Comparison of ENCODE assay signal across 8 mouse cellular contexts in the genomic region with DNA sequence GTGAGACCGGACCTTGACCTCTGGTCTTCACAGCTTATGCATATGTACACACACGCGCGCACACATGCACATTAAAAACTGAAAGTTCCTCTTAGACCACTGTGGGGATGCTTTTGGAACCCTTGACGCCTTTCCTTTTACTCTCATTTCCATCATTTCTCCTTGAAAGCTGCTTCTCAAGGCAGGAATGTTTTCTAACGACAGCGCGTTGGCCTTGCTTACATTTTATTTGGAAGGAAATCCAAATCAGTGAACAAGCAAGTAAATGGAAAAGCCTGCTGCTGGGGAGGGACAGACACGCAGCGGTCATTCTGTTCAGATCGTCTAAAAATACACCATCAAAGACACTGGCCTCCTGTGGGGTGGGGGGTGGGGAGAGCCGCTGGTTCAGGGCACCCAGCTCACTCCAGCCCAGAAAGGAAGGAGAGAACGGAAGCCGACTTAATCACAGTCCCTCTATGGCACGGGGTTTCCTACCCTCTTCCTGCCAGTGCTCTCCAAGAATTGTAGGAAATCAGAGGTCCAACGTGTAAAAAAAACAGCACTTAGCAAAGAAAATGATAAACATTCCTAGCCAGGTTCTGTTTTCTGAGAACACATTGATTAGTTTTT.
DNase-seq lines count a peak whose midpoint lies in the region; ATAC-seq and TF ChIP-seq lines count a peak whose summit lies in the region.

No protein-coding gene starts in this region.

- no peak for TF ChIP-seq CTCF in cerebellum, adult 2 months (IDR thresholded peaks at IDR 0.05; ENCODE audit: borderline replicate concordance, insufficient read depth, low read depth, low read length)

- no peak for TF ChIP-seq POLR2A in cerebellum, adult 2 months (IDR thresholded peaks at IDR 0.05; ENCODE audit: borderline replicate concordance, insufficient read depth, low read length)

- WGBS in forebrain, embryonic 15.5 days = 51% methylated on average over 16 of the region's 16 CpGs
- 55% methylated on average over 16 of the region's 16 CpGs for WGBS in forebrain, embryonic 12.5 days
- WGBS in heart, embryonic 10.5 days = 37% methylated on average over 16 of the region's 16 CpGs
- 44% methylated on average over 16 of the region's 16 CpGs for WGBS in cerebellum, adult 2 months

- H3K27me3 ChIP-seq in forebrain, embryonic 15.5 days = no peaks in the 10 kb centered on the region
- H3K27me3 ChIP-seq in forebrain, embryonic 12.5 days = peaks cover 4% of the 10 kb centered on the region; the same call in 1 of the 2 replicates
- no peaks in the 10 kb centered on the region for H3K27me3 ChIP-seq in heart, embryonic 10.5 days (ENCODE audit: insufficient read depth, poor library complexity, severe bottlenecking)
- no peaks in the 10 kb centered on the region for H3K27me3 ChIP-seq in cerebellum, adult 2 months (ENCODE audit: control insufficient read depth, insufficient read depth, low read length)

- H3K36me3 ChIP-seq in forebrain, embryonic 15.5 days = no peaks in the 10 kb centered on the region
- no peaks in the 10 kb centered on the region for H3K36me3 ChIP-seq in forebrain, embryonic 12.5 days (replicated peaks)
- H3K36me3 ChIP-seq in heart, embryonic 10.5 days = no peaks in the 10 kb centered on the region

- H3K4me1 ChIP-seq in forebrain, embryonic 15.5 days = peaks cover 30% of the 10 kb centered on the region
- peaks cover 23% of the 10 kb centered on the region for H3K4me1 ChIP-seq in forebrain, embryonic 12.5 days
- H3K4me1 ChIP-seq in heart, embryonic 10.5 days = peaks cover 34% of the 10 kb centered on the region
- H3K4me1 ChIP-seq in cerebellum, adult 2 months (ENCODE audit: control insufficient read depth, insufficient read depth, low read length) = peaks cover 10% of the 10 kb centered on the region

- no peaks in the 10 kb centered on the region for H3K9me3 ChIP-seq in forebrain, embryonic 15.5 days
- H3K9me3 ChIP-seq in forebrain, embryonic 12.5 days = no peaks in the 10 kb centered on the region
- no peaks in the 10 kb centered on the region for H3K9me3 ChIP-seq in heart, embryonic 10.5 days

- H3K4me2 ChIP-seq in forebrain, embryonic 15.5 days (replicated peaks) = no peak overlapping the region
- H3K4me2 ChIP-seq in forebrain, embryonic 12.5 days = no peak overlapping the region

- peak overlapping the region; percentile 17; the same call in 1 of the 2 replicates for H3K27ac ChIP-seq in forebrain, embryonic 15.5 days (replicated peaks)
- H3K27ac ChIP-seq in forebrain, embryonic 12.5 days = no peak overlapping the region
- H3K27ac ChIP-seq in heart, embryonic 10.5 days = peak overlapping the region; percentile 83
- no peak overlapping the region for H3K27ac ChIP-seq in cerebellum, adult 2 months (ENCODE audit: insufficient read depth, low read length)

- H3K9ac ChIP-seq in forebrain, embryonic 15.5 days (replicated peaks) = no peak overlapping the region
- H3K9ac ChIP-seq in forebrain, embryonic 12.5 days = no peak overlapping the region

- DNase-seq in heart, embryonic 10.5 days (ENCODE audit: low spot score) = no peak
- DNase-seq in kidney, adult 9 months = peak; percentile 58
- peak; percentile 64 for DNase-seq in lung, postnatal 36 days
- DNase-seq in cerebellum, adult 2 months = no peak
- DNase-seq in frontal cortex, postnatal 25 days (ENCODE audit: low spot score in 2 of 2) = no peak
- no peak for DNase-seq in frontal cortex, postnatal 36 days (ENCODE audit: low spot score in 2 of 2)

- H3K4me3 ChIP-seq in forebrain, embryonic 15.5 days = no peak overlapping the region
- no peak overlapping the region for H3K4me3 ChIP-seq in forebrain, embryonic 12.5 days (replicated peaks)
- H3K4me3 ChIP-seq in heart, embryonic 10.5 days = 0 out of 2 replicates have a peak overlapping the region, but pooled peaks have one; percentile 24
- no peak overlapping the region for H3K4me3 ChIP-seq in cerebellum, adult 2 months (replicated peaks; ENCODE audit: insufficient read depth, low read depth, low read length)

- ATAC-seq in forebrain, embryonic 15.5 days (replicated peaks) = no peak
- no peak for ATAC-seq in forebrain, embryonic 12.5 days (ENCODE audit: low FRiP score)

Comparison
In these comparisons a context has a peak if more than half of its experiments do, and no peak if none do; other contexts are left out.
1. H3K27ac ChIP-seq: peak in forebrain, embryonic 15.5 days (single experiment) and heart, embryonic 10.5 days (single experiment); none in forebrain, embryonic 12.5 days (single experiment) and cerebellum, adult 2 months (single experiment).
2. DNase-seq: peak in kidney, adult 9 months (single experiment) and lung, postnatal 36 days (single experiment); none in heart, embryonic 10.5 days (single experiment), cerebellum, adult 2 months (0 of 2), frontal cortex, postnatal 25 days (0 of 2) and frontal cortex, postnatal 36 days (0 of 2).